ENCODE assay signal across 27 mouse cellular contexts in genomic region chr9:40234233-40235072, GRCm38 (mm10). TPM values are rescaled to one million over a fixed set of nuclear protein-coding genes. Genes with fewer than 3 reads are reported as not detected.
DNase-seq lines count a peak whose midpoint lies in the region; ATAC-seq lines count a peak whose summit lies in the region.
"Had no signal": no experiment of that assay in that cellular context is flagged by ENCODE, and none has a peak within 500 bp of the region (broad histone marks: within the 10 kb centered on the region; RNA-seq: fewer than 3 reads in every experiment).

No protein-coding gene starts in this region.

- intact Hi-C loops in left cerebral cortex, postnatal 36 days (cut with DNase I): no loop called here

- no peak for DNase-seq in kidney, postnatal 10 days
- peak; percentile 12 for DNase-seq in neural tube, embryonic 11.5 days (ENCODE audit: low spot score)
- no peak for DNase-seq in neural tube, embryonic 10.5 days (ENCODE audit: extremely low spot score, low spot score)
- DNase-seq in hindbrain, embryonic 14.5 days (ENCODE audit: low spot score): no peak
- DNase-seq in left cerebral cortex, postnatal 36 days (ENCODE audit: low spot score in 2 of 2): no peak
- DNase-seq: adrenal gland, adult 8-10 months; cerebellum, adult 9-11 months; gastrocnemius, adult 2 months; heart, postnatal 14 days; kidney, postnatal 36 days; layer of hippocampus, adult 9-11 months; liver, embryonic 13.5 days; lung, postnatal 4 days; right cerebral cortex, postnatal 4 days; thymus, postnatal 14 days had no signal

- H3K9me3 ChIP-seq in kidney, embryonic 15.5 days (replicated peaks): no peaks in the 10 kb centered on the region
- H3K9me3 ChIP-seq in neural tube, embryonic 11.5 days (ENCODE audit: control insufficient read depth, low read length): no peaks in the 10 kb centered on the region
- peaks cover 4% of the 10 kb centered on the region; the same call in 1 of the 2 replicates for H3K9me3 ChIP-seq in hindbrain, embryonic 14.5 days (ENCODE audit: control insufficient read depth, low read length)
- peaks cover 3% of the 10 kb centered on the region; the same call in 1 of the 2 replicates for H3K9me3 ChIP-seq in neural tube, embryonic 13.5 days
- H3K9me3 ChIP-seq: limb, embryonic 12.5 days; liver, embryonic 13.5 days; lung, embryonic 15.5 days had no signal

- no peak overlapping the region for H3K9ac ChIP-seq in kidney, embryonic 15.5 days
- no peak overlapping the region for H3K9ac ChIP-seq in neural tube, embryonic 11.5 days (ENCODE audit: low read length)
- no peak overlapping the region for H3K9ac ChIP-seq in hindbrain, embryonic 14.5 days
- H3K9ac ChIP-seq in neural tube, embryonic 13.5 days: peak overlapping the region; percentile 5; the same call in 1 of the 2 replicates
- H3K9ac ChIP-seq: limb, embryonic 12.5 days; liver, embryonic 13.5 days; lung, embryonic 15.5 days had no signal

- 38% methylated on average over 10 of the region's 10 CpGs for WGBS in kidney, embryonic 15.5 days
- WGBS in neural tube, embryonic 11.5 days: 48% methylated on average over 10 of the region's 10 CpGs
- WGBS in hindbrain, embryonic 14.5 days: 50% methylated on average over 10 of the region's 10 CpGs
- WGBS in neural tube, embryonic 13.5 days: 44% methylated on average over 10 of the region's 10 CpGs

- H3K4me3 ChIP-seq in kidney, embryonic 15.5 days (replicated peaks): no peak overlapping the region
- H3K4me3 ChIP-seq in neural tube, embryonic 11.5 days (ENCODE audit: low read depth, low read length): no peak overlapping the region
- H3K4me3 ChIP-seq in hindbrain, embryonic 14.5 days (replicated peaks; ENCODE audit: low read length): no peak overlapping the region
- no peak overlapping the region for H3K4me3 ChIP-seq in neural tube, embryonic 13.5 days
- H3K4me3 ChIP-seq: gastrocnemius, adult 2 months; limb, embryonic 12.5 days; liver, embryonic 13.5 days; lung, embryonic 15.5 days; myocyte had no signal

- no peak overlapping the region for H3K27ac ChIP-seq in kidney, embryonic 15.5 days
- no peak overlapping the region for H3K27ac ChIP-seq in neural tube, embryonic 11.5 days (ENCODE audit: low read depth, low read length)
- H3K27ac ChIP-seq in hindbrain, embryonic 14.5 days: no peak overlapping the region
- no peak overlapping the region for H3K27ac ChIP-seq in neural tube, embryonic 13.5 days (replicated peaks)
- H3K27ac ChIP-seq: gastrocnemius, adult 2 months; limb, embryonic 12.5 days; liver, embryonic 13.5 days; lung, embryonic 15.5 days had no signal

- H3K4me1 ChIP-seq in kidney, embryonic 15.5 days: peaks cover 4% of the 10 kb centered on the region; the same call in 1 of the 2 replicates
- no peaks in the 10 kb centered on the region for H3K4me1 ChIP-seq in neural tube, embryonic 11.5 days (ENCODE audit: control insufficient read depth, insufficient read depth, low read length)
- no peaks in the 10 kb centered on the region for H3K4me1 ChIP-seq in hindbrain, embryonic 14.5 days (replicated peaks; ENCODE audit: control insufficient read depth, insufficient read depth, low read length)
- peaks cover 11% of the 10 kb centered on the region; the same call in 1 of the 2 replicates for H3K4me1 ChIP-seq in neural tube, embryonic 13.5 days (replicated peaks)
- H3K4me1 ChIP-seq: liver, embryonic 13.5 days; lung, embryonic 15.5 days had no signal

- ATAC-seq in kidney, embryonic 15.5 days (replicated peaks; ENCODE audit: low FRiP score): peak; percentile 80
- ATAC-seq in neural tube, embryonic 11.5 days (ENCODE audit: insufficient read depth, low FRiP score, low TSS enrichment): no peak
- ATAC-seq in hindbrain, embryonic 14.5 days (ENCODE audit: low FRiP score): peak; percentile 43; the same call in 1 of the 2 replicates
- no peak for ATAC-seq in neural tube, embryonic 13.5 days (ENCODE audit: low read depth)
- ATAC-seq: Patski had no signal

- no peaks in the 10 kb centered on the region for H3K36me3 ChIP-seq in kidney, embryonic 15.5 days
- no peaks in the 10 kb centered on the region for H3K36me3 ChIP-seq in neural tube, embryonic 11.5 days (ENCODE audit: control insufficient read depth, insufficient read depth, low read length)
- no peaks in the 10 kb centered on the region for H3K36me3 ChIP-seq in hindbrain, embryonic 14.5 days (replicated peaks; ENCODE audit: control insufficient read depth, insufficient read depth)
- H3K36me3 ChIP-seq in neural tube, embryonic 13.5 days: no peaks in the 10 kb centered on the region
- H3K36me3 ChIP-seq: limb, embryonic 12.5 days; liver, embryonic 13.5 days; lung, embryonic 15.5 days had no signal

- no peak overlapping the region for H3K4me2 ChIP-seq in kidney, embryonic 15.5 days
- H3K4me2 ChIP-seq in neural tube, embryonic 11.5 days (ENCODE audit: low read depth): no peak overlapping the region
- no peak overlapping the region for H3K4me2 ChIP-seq in hindbrain, embryonic 14.5 days (replicated peaks)
- no peak overlapping the region for H3K4me2 ChIP-seq in neural tube, embryonic 13.5 days
- H3K4me2 ChIP-seq: heart, embryonic 11.5 days; limb, embryonic 12.5 days; liver, embryonic 13.5 days; lung, embryonic 15.5 days had no signal

- H3K27me3 ChIP-seq in kidney, embryonic 15.5 days: no peaks in the 10 kb centered on the region; the same call in 1 of the 2 replicates
- H3K27me3 ChIP-seq in neural tube, embryonic 11.5 days (ENCODE audit: control insufficient read depth, insufficient read depth, low read length): no peaks in the 10 kb centered on the region
- H3K27me3 ChIP-seq in hindbrain, embryonic 14.5 days (ENCODE audit: control insufficient read depth, insufficient read depth, low read length): no peaks in the 10 kb centered on the region
- no peaks in the 10 kb centered on the region for H3K27me3 ChIP-seq in neural tube, embryonic 13.5 days
- H3K27me3 ChIP-seq: liver, embryonic 13.5 days; lung, embryonic 15.5 days; Patski had no signal

RNA-seq across cellular contexts. Expression of gene Scn3b, which starts 34.6 kb away (rescaled TPM):
- polyA plus RNA-seq in kidney, embryonic 15.5 days (2015; fragmentation: Nextera tagmentation; extraction: Ambion mirVana): 3.1 and 7.2 TPM in 2 replicates
- 29.6 and 37.1 TPM in 2 replicates for polyA plus RNA-seq in neural tube, embryonic 11.5 days (2014; fragmentation: Nextera tagmentation; extraction: Ambion mirVana)
- 168 and 194 TPM in 2 replicates for polyA plus RNA-seq in hindbrain, embryonic 14.5 days (2014; fragmentation: Nextera tagmentation; extraction: Ambion mirVana)
- 115 and 121 TPM in 2 replicates for polyA plus RNA-seq in neural tube, embryonic 13.5 days (2015; fragmentation: Nextera tagmentation; extraction: Ambion mirVana)
- 100 to 1,000 TPM; 103 to 113 TPM for total RNA-seq in left cerebral cortex, postnatal 36 days (2021)

RNA-seq across cellular contexts. Expression of gene Zfp202, which starts 42.3 kb away (rescaled TPM):
- polyA plus RNA-seq in kidney, embryonic 15.5 days (2015; fragmentation: Nextera tagmentation; extraction: Ambion mirVana): 6.8 and 7.5 TPM in 2 replicates
- 6.8 and 6.9 TPM in 2 replicates for polyA plus RNA-seq in neural tube, embryonic 11.5 days (2014; fragmentation: Nextera tagmentation; extraction: Ambion mirVana)
- 11.1 and 12.1 TPM in 2 replicates for polyA plus RNA-seq in hindbrain, embryonic 14.5 days (2014; fragmentation: Nextera tagmentation; extraction: Ambion mirVana)
- 8.2 and 9.2 TPM in 2 replicates for polyA plus RNA-seq in neural tube, embryonic 13.5 days (2015; fragmentation: Nextera tagmentation; extraction: Ambion mirVana)
- total RNA-seq in left cerebral cortex, postnatal 36 days (2021): 1 to 10 TPM; 2.9 to 3.1 TPM

RNA-seq across cellular contexts. Expression of gene Olfr986, which starts 53.7 kb away (rescaled TPM):
- not detected in 2 replicates for polyA plus RNA-seq in kidney, embryonic 15.5 days (2015; fragmentation: Nextera tagmentation; extraction: Ambion mirVana)
- not detected in 2 replicates for polyA plus RNA-seq in neural tube, embryonic 11.5 days (2014; fragmentation: Nextera tagmentation; extraction: Ambion mirVana)
- polyA plus RNA-seq in hindbrain, embryonic 14.5 days (2014; fragmentation: Nextera tagmentation; extraction: Ambion mirVana): not detected in 2 replicates
- polyA plus RNA-seq in neural tube, embryonic 13.5 days (2015; fragmentation: Nextera tagmentation; extraction: Ambion mirVana): 0.19 TPM in 1 of 2 replicates, not detected in the other
- not detected for total RNA-seq in left cerebral cortex, postnatal 36 days (2021)
- total RNA-seq: gastrocnemius, adult 2 months; heart, postnatal 14 days; left cerebral cortex, adult 8-10 months had no signal
- polyA plus RNA-seq: cortical plate, adult 2 months; forebrain, embryonic 11.5 days; gonadal fat pad, adult 2 months; limb, embryonic 12.5 days; liver, embryonic 13.5 days; lung, embryonic 15.5 days; myocyte; Patski; stomach, embryonic 16.5 days had no signal

Comparison
In these comparisons a context has a peak if more than half of its experiments do, and no peak if none do; other contexts are left out.
1. ATAC-seq: peak in kidney, embryonic 15.5 days (single experiment) and hindbrain, embryonic 14.5 days (single experiment); none in neural tube, embryonic 11.5 days (single experiment) and neural tube, embryonic 13.5 days (single experiment).